Mouse (Mus musculus): ENCODE results near the gene Serinc3.

The Serinc3 gene

DNA sequence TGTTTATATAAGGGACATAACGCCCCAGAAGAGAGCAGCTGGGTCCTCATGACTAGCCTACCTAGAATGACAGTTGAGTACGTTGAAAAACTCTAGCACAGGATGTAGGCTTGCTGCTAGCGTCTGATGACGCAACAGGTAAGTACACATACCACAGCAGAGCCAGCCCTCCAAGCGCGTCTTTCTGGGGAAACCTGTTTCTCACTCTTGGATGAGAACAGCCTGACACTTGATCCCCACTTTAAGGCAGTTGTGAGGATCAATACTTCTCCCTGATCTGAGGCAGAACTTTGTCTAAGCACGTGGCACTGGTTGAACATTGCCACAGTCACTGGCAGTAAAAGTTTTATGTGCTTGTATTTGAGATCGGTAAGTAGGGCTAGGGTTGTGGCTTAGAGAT lies 24.5 kb downstream of the Serinc3 start:
- DNase-seq: no peak

DNA sequence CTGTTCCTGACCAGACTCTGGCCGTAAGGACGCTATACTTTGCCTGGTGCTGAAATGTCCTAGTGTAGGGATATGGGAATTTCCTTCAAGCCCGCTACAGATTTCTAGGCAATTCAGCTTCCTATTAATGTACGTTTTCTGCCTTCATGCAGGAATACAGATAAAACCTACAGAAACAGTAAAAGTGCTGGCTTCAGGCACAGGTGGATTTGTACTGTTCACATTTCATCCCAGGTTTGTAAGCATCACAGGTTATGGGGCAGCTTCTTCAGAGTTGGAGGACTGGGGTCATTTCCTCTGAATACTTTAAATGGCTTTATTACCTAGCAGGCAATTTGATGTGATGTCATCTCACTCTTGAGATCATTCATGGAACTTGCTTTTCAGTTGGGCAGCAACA lies 27.1 kb downstream of the Serinc3 start:
- no peak for DNase-seq

DNA sequence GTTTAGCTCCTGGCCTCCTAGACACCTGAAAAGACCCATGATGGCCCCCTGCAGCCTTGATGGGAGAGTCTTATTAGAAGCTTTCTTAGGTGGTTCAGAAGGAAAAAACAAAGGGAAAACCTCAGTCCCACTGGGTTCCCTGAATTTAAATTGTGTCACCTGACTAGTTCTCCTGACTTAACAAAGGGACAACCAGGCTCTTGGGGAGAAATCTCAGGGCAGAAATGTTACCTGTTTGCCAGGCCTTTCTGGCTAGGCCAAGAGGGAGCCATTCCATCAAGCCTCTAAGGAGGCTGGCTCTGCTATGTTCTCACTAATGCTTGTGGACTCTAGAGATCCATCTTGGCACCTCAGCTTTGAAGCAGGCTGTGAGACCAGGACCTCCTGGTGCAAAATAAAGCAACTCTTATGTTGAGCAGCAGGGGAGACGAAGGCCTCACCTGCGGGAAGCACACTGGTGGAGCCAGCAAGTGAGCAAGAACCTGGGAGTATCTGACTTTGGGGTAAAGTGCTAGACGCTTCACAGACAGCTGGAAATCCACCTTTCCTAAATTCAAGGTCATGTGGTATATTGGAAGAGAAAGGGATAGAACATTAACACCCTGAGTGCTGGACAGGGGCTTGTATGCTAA lies 27.6 kb downstream of the Serinc3 start:
- DNase-seq: no peak

GRCm38 (mm10) chr2:163616652-163617227 lies 28.2 kb downstream of the Serinc3 start:
- DNase-seq: no peak

GRCm38 (mm10) chr2:163615906-163616651 lies 28.9 kb downstream of the Serinc3 start:
- DNase-seq: no peak

DNA sequence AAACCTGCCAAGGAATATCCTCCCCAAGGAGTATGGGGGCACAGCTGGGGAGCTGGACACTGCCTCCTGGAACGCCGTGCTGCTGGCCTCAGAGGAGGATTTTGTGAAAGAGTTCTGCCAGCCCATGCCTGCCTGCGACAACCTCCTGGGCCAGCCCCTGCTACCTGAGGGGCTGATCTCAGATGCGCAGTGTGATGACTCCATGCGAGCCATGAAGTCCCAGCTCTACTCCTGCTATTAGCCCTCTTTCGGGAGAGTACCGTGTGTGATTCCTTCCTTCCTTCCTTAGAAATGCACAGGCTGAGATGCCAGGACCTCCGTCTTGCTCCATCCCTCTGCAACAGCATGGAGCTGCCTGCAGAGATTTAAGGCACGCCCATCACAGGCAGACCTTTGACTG lies 29.5 kb downstream of the Serinc3 start:
- no peak for DNase-seq

DNA sequence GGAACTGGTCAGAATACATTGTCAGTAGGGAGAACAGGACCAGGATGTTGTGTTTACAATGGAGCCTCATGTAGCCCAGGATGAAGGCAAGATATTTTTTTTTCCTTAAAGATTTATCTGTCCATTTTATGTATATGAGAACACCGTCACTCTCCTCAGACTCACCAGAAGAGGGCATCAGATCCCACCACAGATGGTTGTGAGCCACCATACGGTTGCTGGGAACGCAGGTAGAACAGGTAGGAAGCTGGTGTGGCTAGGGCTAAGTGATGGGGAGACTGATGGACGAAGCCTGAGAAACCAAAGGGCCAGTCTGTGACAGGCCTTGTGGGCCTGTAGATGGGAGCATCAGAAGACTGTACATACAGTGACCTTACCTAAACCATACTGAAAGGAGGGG lies 30.9 kb downstream of the Serinc3 start:
- DNase-seq: no peak

DNA sequence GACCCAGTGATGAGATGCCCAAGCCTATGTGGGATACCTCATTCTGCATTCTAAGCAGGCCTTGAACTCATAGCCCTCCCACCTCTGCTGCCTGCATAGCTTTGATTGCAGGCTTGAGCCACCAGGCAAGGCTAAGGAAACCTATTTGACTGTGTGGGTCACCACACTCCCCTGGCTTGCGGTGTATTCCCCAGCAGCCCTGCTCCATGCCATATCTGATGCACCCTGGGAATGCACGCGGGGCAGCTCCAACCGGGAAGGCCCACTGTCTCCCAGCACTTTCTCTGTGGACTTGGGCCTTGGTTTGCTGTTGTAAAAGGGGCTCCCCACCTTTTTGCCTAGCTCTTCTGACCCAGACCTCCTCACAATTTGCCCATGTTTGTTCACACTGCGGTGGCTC lies 31.7 kb downstream of the Serinc3 start:
- DNase-seq: no peak

DNA sequence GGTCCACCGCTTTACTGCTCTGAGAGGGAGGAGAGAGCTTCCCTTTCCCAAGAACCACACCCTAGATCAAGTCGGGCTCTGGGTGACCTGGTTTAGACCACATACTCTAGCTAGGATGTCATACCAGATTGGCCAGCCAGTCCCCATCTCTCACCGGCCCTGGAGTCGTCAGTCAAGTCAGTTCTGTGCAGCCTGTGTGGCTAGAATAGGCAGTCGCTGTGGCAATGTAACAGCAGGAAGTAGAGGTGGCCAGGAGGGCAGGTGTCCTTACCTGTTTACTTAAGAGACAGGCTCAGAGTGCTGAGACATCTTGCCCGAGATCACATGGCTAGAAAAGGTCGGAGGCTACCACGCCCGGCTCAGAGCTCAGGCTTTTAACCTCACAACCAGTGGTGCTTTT lies 33.8 kb downstream of the Serinc3 start:
- DNase-seq: no peak

DNA sequence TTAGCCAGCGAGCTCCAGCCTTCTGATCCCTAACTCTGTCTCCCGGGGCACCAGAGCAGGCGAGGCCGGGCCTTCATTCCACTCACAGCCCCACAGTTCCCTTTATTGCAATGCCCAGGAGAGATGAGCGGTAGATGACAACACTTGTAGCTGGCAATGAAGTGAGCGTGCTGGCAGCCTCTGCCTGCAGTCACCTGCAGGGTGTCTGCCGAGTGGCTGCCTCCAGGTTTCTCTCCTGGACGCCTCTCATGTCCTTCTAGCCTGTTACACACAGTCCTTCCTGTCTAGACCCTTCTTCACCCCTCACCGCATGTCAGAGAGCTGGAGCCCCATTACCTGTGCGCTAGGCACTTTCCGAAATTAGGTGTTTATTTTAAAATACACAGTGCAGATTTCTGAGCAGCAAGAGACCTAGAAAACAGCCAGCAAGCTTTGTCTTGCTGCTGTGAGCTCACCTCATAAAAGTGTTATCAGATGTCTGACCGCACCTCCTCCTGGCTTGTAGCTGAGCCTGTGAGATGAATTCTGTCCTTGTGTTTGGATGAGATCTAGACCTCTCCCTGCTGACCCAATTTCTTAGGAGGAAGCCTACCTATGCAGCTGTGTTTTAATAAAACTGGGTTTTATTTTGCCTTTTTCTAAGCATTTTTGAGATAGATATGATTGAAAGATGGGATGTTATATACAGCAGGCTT lies 35.5 kb downstream of the Serinc3 start:
- DNase-seq: no peak

GRCm38 (mm10) chr2:163608008-163608407 lies 36.9 kb downstream of the Serinc3 start:
- DNase-seq: no peak

DNA sequence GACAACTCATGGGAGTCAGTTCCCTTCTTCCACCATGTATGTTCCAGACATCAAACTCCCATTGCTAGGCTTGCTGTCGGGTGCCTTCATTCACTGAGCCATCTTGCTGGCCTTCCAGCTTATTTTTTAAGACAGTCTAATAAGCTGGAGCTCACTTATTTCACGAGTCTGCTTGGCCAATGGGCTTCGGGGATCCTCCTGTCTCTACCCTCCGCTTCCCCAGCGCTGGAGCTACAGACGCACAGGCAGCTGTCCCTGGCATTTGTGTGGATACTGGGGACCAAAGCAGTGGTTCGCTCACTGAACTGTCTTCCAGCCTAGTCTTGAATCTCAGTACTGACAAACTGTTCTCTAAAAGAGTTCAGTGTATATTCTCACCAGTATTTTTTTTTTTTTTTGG lies 38.8 kb downstream of the Serinc3 start:
- no peak for DNase-seq

DNA sequence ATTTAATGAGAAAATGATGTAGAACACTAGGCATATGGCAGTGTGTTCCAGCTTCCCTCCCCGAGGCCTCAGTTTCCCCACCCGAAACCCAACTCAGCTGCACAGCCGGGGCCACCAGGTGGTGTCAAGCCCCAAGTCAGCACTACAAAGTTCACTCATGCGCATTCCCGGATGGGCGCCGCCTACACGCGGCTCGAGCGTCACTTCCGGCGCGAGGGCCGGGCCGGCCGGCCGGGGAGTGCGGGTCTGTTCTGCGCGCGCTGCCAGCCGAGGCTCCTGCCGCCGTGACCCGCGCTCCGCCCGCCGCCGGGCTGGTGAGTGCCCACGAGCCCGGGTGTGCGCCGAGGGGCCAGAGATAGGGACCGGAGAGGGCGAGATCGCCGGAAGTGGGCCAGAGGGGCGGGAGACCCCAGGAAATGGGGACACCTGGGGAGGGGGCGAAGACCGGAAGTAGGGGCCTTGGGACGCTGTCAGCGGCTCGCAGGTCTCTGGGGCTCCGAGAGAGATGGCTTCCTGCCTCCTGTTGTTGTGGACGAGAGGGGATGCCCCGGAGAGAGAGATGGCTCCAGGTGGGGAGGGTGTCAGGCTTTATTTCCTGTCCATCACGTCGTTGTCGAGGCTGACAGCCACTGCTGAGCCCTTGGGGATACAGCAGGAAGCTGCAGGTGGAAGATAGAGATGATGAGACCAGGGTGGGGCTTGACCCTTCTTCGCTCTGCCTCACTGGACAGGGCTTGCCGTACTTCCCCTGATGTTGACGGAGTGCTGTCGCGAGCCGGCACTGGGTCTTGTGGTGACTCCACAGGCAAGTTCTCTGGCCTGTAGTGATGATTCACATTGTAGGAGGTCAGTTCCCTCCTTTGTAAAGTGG lies 42.6 kb downstream of the Serinc3 start, which contains the start of gene Ttpal:
Gene Ttpal (plus strand): TSS at position 214 of the 871 bp plus-strand sequence.
- DNase-seq: peak; percentile 88 to 90

GRCm38 (mm10) chr2:163601712-163602100 lies 43.2 kb downstream of the Serinc3 start:
- DNase-seq: no peak

DNA sequence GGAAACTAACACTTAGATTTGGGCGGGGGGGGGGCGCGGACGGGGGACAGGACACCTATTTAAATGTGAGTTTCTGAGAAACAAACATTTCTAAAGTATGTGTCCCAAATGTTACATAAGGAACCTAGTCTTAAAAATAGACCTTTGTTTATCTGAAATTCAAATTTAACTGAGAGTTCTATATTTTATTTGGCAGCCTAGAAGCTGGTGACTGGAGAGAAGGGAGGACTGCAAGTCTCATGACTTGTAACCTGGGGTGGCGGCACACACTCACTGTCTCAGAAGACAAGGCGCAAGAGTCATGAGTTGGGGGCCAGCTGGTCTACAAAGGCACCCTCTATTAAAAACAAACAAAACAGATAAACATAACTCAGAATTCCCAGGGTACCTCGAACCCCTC lies 43.9 kb downstream of the Serinc3 start:
- DNase-seq: no peak

- DNase-seq: peak; percentile 61 to 73
Measured at GRCm38 (mm10) chr2:163599226-163599625, 45.7 kb downstream of the Serinc3 start.

GRCm38 (mm10) chr2:163597661-163598060 lies 47.3 kb downstream of the Serinc3 start:
- peak; percentile 72 to 78 for DNase-seq

- DNase-seq: no peak
Measured at GRCm38 (mm10) chr2:163596873-163597155, 48.1 kb downstream of the Serinc3 start.

DNA sequence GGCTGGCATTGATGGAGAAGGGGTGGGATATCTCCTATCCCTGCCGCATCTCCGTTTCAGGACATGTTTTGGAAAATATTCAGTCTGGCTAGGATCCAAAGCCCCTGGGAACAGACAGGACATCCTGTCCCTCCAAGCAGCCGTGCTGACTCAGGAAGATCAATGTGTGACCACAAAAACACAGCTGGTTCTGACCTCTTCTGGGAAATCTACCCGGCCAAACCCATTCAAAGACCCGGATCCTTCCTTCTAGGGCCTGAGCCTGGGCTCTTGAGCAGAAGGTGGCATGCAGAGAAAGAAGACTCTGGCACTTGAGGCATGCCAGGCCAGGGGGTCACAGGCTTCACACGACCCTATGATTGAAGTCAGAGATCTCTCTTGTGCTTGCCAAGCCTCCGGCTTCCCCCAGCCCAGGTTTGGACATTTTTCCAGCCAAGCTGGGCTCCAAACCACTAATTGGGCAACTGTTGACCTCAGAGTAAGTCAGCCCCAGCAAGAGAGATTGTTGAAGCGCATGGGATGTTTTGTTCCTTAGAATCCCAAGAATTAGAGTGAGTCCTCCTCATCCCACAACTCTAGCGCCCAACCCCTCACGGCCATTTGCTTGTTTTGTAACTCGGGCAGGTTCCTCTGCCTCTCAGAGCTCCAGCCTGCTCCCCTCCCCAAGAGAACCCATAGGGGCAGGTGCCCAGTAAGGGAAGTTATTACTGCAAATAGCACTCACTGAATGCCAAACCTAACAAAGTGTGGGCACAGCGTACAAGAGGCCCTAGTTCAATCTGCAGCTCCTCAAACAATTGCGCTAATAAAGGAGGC lies 48.7 kb downstream of the Serinc3 start:
- no peak for DNase-seq

- no peak for DNase-seq
Measured at GRCm38 (mm10) chr2:163595119-163595518, 49.8 kb downstream of the Serinc3 start.

DNA sequence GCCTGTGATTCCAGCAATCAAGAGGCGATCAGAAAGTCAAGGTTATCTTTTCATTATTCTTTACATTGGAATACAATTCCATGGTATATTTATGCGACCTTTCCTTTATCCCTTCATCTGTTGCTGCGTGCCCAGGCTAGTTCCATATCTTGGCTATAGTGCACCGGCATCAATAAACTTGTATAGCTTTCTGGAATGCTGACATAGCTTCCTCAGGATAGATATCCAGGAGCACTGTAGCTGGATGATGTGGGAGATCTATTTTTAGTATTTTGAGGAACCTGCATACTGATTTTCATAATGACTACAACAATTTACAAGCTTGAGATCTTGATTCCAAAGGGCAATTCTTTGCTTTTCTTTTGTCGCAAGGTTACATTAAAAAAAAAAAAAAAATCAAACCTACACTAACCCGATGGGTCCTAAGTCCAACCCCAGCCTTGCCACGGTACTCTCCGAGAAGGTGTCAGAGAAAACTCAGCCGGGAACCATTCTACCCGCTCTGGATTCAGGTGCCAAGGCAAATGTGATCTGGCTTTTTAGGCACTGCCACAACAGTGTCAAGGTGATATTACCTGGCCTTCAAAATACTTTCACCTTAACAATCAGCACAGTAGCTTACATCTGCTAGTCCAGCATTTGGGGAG lies 51.2 kb downstream of the Serinc3 start:
- DNase-seq: no peak

Measured in thymus, postnatal 36 days (tissue).